Mouse (Mus musculus) bone marrow, adult 2 months (tissue): ENCODE results near the gene Eif4e. TPM values are rescaled to one million over a fixed set of nuclear protein-coding genes. Genes with fewer than 3 reads are reported as not detected.
"Not testable (repeated sequence)": the region's sequence is repeated elsewhere in the genome, so short reads cannot be mapped to it uniquely, and the experiment has no call there.

Source experiments
- H3K27ac ChIP-seq: fragments of 200-500 bp; 2 replicates; pipeline ENCODE4 v1.5.1; 2012; ENCODE audit warnings: low read depth, mild to moderate bottlenecking, control low read depth, inconsistent platforms, low read length; ENCODE audit not compliant: control insufficient read depth, poor library complexity, insufficient read depth
- H3K4me1 ChIP-seq: fragments of 200-500 bp; 2 replicates; pipeline ENCODE4 v1.6.1; 2011; ENCODE audit warnings: low read length; ENCODE audit not compliant: control insufficient read depth, insufficient read depth
- H3K4me3 ChIP-seq: fragments of 200-500 bp; replicated peaks from 2 replicates; pipeline ENCODE3; 2011; ENCODE audit warnings: mild to moderate bottlenecking, low read depth, low read length, control low read depth; ENCODE audit not compliant: control insufficient read depth
- CTCF ChIP-seq: fragments of 200-500 bp; IDR thresholded peaks from 2 replicates; pipeline ENCODE4 v1.5.1; 2011; ENCODE audit warnings: low read length, control low read depth; ENCODE audit not compliant: control insufficient read depth, insufficient read depth
- POLR2A ChIP-seq: fragments of 200-500 bp; IDR thresholded peaks from 2 replicates; pipeline ENCODE4 v1.6.1; 2011; ENCODE audit warnings: low read depth, mild to moderate bottlenecking, control low read depth, low read length, borderline replicate concordance; ENCODE audit not compliant: control insufficient read depth
- WGBS: fragments of 180-500 bp; shearing (Covaris S2); methylation state at CpG from one replicate; pipeline ENCODE4 v1.1.7; 2018; 5-methylcytosine and 5-hydroxymethylcytosine counted together
- polyA plus RNA-seq: library from polyadenylated mRNA; stranded (reverse); fragments of >200 nt; gene quantifications from 2 replicates; pipeline ENCODE4 v1.2.4, GENCODE M21; 2011; ENCODE audit warnings: low replicate concordance; ENCODE audit not compliant: missing spikeins, insufficient read depth, insufficient read length

The Eif4e gene
- polyA plus RNA-seq, 1 experiment: 78.5 TPM

DNA sequence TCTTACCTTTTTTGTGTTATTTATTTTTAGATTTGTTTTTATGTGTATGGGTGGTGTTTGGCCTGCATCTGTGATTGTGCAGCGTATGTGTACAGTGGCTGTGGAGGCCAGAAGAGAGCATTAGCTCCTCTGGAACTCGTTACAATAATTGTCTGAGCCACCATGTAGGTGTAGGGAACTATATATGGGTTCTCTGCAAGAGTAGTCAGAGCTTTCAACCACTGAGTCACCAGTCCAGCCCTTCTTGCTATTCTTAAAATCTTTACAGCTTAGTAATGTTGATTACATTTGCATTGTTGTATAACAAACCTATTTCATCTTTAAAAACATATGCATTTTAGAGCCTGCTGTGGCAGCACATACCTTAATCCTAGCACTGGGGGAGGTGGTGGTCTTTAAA lies 20.7 kb downstream of the Eif4e start:
- Histone ChIP-seq H3K4me3 (no peak overlapping the region), H3K4me1 (no peaks in the 10 kb centered on the region), H3K27ac (no peak overlapping the region)
- 93% methylated on average over 2 of the region's 2 CpGs for WGBS
- TF ChIP-seq CTCF (no peak), POLR2A (no peak)

DNA sequence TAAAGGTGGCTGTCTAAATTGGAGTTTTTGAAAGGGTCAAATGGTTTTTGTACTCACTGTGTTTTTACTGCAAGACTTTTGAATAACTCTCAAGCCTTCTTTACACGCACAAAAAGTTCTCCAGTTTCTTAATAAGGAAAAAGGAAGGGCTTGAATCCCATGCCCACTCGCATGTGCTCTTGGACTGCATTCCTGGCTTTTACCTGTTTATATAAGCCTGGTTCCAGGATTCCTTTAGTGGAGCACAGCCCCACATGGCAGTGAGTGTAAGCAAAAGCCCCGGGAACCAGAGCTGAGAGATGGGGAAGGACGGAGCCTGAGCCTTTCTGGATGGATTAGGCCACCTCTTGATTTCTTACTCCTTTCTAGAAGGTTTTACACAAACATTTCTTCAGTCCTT lies 23.1 kb downstream of the Eif4e start:
- no peaks in the 10 kb centered on the region for H3K4me1 ChIP-seq
- 92% methylated on average over 4 of the region's 4 CpGs for whole genome bisulfite sequencing
- H3K27ac ChIP-seq: no peak overlapping the region
- H3K4me3 ChIP-seq: no peak overlapping the region
- TF ChIP-seq POLR2A (no peak), CTCF (no peak)

DNA sequence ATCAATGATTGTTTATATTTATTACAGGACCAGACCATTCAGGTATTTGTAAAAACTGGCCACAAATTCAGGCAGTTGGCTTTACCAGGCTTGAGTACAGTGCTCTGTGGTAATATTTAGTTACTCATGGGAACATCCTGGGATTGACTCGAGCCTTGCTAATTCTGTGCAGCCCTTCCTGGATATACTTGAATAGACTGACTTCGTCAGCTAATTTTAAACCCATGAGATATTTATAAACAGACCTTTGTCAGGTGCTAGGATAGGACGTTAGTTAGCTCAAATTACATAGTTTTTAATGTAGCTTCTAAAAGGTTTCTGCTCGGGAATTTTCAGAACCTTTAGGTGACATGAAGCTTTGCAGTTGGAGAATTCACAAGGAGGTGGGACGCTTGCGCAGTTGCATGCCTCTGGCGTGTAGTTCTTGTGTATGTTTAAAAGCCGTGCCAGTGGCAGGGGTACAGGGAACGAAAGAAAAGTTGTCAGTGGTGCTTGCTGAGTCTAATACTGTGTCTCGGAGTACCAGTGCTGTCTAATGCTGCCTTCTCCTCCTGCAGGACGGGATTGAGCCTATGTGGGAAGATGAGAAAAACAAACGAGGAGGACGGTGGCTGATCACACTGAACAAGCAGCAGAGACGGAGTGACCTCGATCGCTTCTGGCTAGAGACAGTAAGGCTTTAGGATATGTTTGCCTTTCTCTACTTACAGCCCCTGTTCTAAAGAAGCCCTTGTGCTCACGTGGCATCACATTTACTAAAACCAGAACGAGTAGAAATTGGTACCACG lies 24.6 kb downstream of the Eif4e start:
- no peak overlapping the region for H3K27ac ChIP-seq
- no peak for TF ChIP-seq POLR2A
- no peak for TF ChIP-seq CTCF
- H3K4me1 ChIP-seq: no peaks in the 10 kb centered on the region
- no peak overlapping the region for H3K4me3 ChIP-seq
- WGBS: 90% methylated on average over 19 of the region's 19 CpGs

DNA sequence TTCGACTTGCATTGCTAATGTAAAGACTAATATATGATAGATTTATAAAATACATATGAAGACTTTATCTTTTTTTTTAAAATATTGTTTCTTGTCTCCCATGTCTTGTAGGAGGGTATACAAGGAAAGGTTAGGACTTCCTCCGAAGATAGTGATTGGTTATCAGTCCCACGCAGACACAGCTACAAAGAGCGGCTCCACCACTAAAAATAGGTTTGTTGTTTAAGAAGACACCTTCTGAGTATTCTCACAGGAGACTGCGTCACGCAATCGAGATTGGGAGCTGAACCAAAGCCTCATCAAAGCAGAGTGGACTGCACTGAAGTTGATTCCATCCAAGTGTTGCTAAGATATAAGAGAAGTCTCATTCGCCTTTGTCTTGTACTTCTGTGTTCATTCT lies 29.3 kb downstream of the Eif4e start:
- H3K4me3 ChIP-seq, H3K4me1 ChIP-seq, H3K27ac ChIP-seq: not testable (repeated sequence)
- WGBS: 72% methylated on average over 8 of the region's 8 CpGs

DNA sequence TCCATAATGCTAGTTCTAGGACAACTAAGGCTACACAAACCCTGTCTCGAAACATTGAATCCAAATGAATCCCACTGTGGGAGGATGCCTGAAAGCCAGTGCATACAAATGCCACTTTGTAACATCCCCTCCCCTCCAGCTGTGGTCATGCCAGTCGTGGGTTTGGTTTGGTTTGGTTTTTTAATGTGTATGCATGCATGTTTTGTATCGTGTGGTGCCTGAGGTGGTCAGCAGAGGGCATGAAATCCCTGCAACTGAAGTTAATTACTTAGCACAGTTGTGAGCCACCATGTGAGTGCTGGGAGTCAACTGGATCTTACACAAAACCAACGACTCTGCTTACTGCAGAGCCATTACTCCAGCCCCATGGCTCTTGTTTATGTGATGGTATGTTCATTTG lies 32.5 kb downstream of the Eif4e start:
- 45% methylated on average over 4 of the region's 4 CpGs for WGBS
- H3K4me3 ChIP-seq: no peak overlapping the region
- no peak for TF ChIP-seq CTCF

DNA sequence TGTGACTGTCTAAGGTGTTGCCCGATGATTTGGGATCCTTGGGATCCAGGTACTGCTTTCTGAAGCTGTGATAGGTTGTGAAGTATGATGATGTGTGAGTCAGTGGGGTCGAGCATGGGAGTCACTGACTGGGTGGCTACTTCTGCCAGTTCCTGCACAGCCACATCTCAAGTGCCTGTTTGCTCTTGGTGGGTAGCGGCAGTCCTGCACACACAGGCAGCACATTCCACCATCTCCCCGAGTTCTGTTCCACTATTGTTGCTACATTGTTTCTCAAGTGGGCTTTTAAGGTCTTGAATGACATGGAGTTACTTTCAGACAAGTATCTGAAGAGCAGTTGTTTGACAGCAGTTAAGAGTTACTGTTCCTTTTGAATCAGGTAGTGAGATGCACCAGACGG lies 34.3 kb downstream of the Eif4e start:
- TF ChIP-seq CTCF: no peak
- no peak for TF ChIP-seq POLR2A
- no peak overlapping the region for H3K27ac ChIP-seq
- no peaks in the 10 kb centered on the region for H3K4me1 ChIP-seq
- 87% methylated on average over 5 of the region's 5 CpGs for WGBS
- no peak overlapping the region for H3K4me3 ChIP-seq

More for the DNA sequence above, 32.5 kb downstream of the Eif4e start:
- Histone ChIP-seq H3K4me1 (no peaks in the 10 kb centered on the region), H3K27ac (no peak overlapping the region)

DNA sequence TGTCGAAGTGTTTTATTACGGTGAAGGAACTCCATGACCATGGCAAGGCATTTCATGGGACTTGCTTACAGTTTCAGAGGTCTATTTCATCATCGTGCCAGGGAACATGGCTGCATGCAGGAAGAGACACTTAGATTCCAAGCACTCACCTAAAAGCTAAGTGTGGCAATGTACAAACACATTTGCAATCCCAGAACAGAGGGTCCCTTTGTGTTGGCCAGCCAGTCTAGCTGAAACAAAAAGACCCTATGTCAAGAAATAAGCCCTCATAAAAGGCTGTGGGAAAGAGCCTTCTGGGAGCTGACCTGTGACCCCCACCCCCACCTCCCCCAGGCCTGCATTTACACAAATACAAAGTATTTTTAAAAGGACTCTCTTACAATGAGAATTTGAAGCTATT lies 34.9 kb downstream of the Eif4e start:
- TF ChIP-seq POLR2A (no peak), CTCF (no peak)
- no peaks in the 10 kb centered on the region for H3K4me1 ChIP-seq
- WGBS: 93% methylated on average over 3 of the region's 3 CpGs
- no peak overlapping the region for H3K4me3 ChIP-seq
- H3K27ac ChIP-seq: no peak overlapping the region

DNA sequence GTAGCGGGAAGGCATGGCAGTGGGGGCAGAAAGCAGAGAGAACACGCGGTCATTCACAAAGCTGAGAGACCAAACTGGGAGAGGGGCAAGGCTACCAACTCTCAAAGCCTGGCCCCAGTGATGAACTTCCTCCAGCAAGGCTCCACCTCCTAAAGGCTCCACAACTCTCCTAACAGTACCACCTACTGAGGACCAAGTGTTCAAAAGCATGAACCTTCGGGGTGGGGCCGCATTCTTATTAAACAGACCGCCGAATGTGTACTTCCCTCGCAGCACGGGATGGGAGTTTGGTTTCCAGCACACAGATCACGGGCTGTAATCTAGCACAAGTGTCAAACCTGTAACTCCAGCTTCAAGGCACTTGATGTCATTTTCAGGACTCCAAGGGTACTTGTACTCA lies 52.9 kb downstream of the Eif4e start:
- Histone ChIP-seq H3K4me3 (no peak overlapping the region), H3K4me1 (no peaks in the 10 kb centered on the region), H3K27ac (no peak overlapping the region)
- TF ChIP-seq CTCF (no peak), POLR2A (no peak)
- WGBS: 85% methylated on average over 10 of the region's 10 CpGs

DNA sequence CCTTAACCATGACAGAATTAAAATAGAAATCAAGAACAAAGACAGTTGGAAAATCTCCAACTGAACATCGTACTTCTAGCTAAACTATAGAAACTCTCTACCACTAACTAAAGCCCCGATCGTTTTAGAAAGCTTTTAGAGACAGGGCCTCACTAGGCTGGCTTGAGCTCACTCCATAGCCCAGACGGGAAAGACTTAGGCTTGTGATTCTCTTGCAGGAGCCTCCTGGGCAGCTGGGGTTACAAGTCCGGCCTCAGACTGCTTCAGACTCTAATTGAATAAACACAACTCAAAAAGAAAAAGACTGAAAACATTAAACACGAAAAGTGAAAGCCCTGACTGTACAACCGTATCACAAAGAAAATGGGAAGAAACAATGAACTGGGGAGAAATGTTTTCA lies 60.2 kb downstream of the Eif4e start:
- Histone ChIP-seq H3K4me3 (no peak overlapping the region), H3K4me1 (no peaks in the 10 kb centered on the region), H3K27ac (no peak overlapping the region)
- no peak for TF ChIP-seq POLR2A
- WGBS: 78% methylated on average over 7 of the region's 7 CpGs

DNA sequence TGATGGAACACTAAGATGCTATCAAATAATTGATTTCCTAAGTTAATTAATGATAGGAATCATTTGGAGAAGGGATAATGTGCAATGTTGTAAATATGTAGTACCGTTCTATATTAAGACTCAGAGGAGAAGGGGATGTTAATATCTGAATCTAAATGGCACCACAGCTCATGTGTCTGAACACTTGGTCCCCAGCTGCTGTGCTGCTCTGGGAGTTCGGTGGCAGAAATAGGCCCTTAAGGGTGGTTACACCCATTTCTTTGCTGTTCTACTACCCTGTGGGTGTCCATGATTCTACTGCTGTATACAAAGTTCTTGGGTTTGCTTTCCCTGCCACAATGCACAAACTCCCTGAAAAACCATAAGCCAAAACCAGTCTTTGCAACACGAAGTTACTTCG lies 61.2 kb downstream of the Eif4e start:
- TF ChIP-seq POLR2A (no peak), CTCF (no peak)
- WGBS: 87% methylated on average over 4 of the region's 4 CpGs

More for the DNA sequence above, 61.2 kb downstream of the Eif4e start:
- H3K27ac ChIP-seq: no peak overlapping the region
- H3K4me1 ChIP-seq: no peaks in the 10 kb centered on the region
- no peak overlapping the region for H3K4me3 ChIP-seq
